Mouse (Mus musculus) hematopoietic multipotent progenitor cell, adult 10-12 weeks (in vitro differentiated cells): ENCODE measurements around the gene Tmem240. TPM values are rescaled to one million over a fixed set of nuclear protein-coding genes. Genes with fewer than 3 reads are reported as not detected.

ENCODE experiments used
- polyA plus RNA-seq: library from polyadenylated mRNA; stranded (reverse); fragments of >175 nt; gene quantifications from 2 replicates; pipeline ENCODE4 v1.2.3, GENCODE M21; 2012; ENCODE audit warnings: low replicate concordance

Gene Tmem240
- 0.86 and 1.6 TPM in 2 replicates for polyA plus RNA-seq

DNA sequence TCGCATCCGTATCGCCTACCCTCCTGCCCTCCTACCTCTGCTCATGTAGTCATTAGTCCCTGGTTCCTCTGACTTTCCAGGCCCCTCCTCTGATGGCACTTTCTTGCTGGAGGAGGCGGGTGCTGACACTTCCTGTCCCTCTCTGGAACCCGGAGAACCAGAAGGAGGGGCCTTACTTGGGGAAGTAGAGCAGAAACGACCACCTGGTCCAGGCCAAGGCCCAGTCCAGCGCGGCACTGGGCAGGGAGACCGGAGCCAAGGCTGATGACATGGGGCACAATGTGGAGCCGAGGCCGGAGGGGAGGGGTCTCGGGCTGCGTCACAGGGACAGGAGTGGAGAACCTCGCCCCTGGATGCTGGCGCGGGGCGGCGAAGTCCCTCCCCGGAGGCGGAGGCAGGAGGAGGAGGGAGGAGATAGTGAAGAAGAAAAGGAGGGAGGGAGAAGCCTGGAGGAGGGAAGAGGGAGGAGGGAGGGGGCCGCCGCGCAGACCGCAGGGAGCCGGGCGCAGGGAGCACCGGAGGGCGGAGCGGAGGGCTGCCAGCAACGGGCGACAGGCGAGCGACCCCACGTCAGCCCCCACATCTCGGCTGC, at the start of gene Tmem240:
TSS of gene Tmem240 (plus strand) at position 451 of the 592 bp plus-strand sequence.

GRCm38 (mm10) chr4:155694111-155694481, 40.5 kb upstream of the Tmem240 start, which contains the start of gene Fndc10:
TSS of gene Fndc10 (plus strand) at chr4:155694342.

DNA sequence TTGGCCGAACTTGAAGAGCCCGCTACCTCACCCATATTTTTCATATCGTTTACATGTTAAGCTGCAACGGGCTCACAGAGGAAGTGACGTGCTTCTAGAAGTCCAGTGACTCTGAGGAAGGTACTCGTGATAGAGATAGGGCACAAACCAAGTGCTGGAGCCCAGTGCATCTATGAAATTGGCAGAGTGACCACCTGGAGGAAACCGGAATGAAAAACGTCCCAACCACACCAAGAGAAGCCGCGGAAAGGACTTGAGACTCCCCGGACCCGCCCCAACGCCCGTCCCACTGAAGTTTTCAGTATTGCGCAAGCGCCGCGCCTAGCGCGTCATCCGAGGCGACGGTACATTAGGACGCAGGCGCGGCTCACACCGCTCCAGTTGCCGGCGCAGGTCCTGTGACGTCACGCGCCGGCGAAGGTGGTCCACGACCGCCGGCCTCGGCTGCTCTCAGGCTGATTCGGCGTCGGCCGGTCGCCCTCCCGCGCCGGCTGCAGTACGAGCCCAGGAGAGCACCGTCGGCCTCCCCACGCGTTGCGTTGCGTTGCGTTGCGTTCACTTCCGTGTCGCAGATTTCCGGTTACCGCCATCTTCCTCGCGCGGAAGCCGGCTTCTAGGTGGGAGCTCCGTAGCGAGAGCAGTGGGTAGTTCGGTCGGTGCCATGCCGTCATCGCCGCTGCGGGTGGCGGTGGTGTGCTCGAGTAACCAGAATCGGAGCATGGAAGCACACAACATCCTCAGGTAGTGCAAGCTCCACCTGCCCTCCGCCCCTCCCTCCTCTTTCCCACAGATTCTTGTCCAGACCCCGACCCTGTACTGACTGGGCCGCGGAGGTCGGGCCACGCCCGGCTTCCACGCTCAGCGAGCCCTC, 29.6 kb upstream of the Tmem240 start, which contains the start of gene Ssu72:
TSS of gene Ssu72 (plus strand) at position 80 of the 871 bp plus-strand sequence.

GRCm38 (mm10) chr4:155760613-155761355, 26.2 kb downstream of the Tmem240 start, which contains the start of gene Atad3a:
TSS of gene Atad3a (minus strand) at chr4:155761093.

GRCm38 (mm10) chr4:155774280-155774754, 39.7 kb downstream of the Tmem240 start, which contains the start of gene Vwa1:
TSS of gene Vwa1 (minus strand) at chr4:155774698.

GRCm38 (mm10) chr4:155785819-155786218, 51.2 kb downstream of the Tmem240 start, which contains the start of gene Tmem88b:
TSS of gene Tmem88b (minus strand) at chr4:155785874.

GRCm38 (mm10) chr4:155790021-155790489, 55.5 kb downstream of the Tmem240 start, which contains the start of gene Ankrd65:
TSS of gene Ankrd65 (plus strand) at chr4:155790439.

Other genes starting within 250 kb of the Tmem240 start
- 34.3 and 52.5 TPM in 2 replicates for gene Gnb1, start 243.4 kb upstream of the Tmem240 start, polyA plus RNA-seq
- 91.7 and 105 TPM in 2 replicates for gene Nadk, start 172.4 kb upstream of the Tmem240 start, polyA plus RNA-seq
- gene Slc35e2, start 133.4 kb upstream of the Tmem240 start, polyA plus RNA-seq = 2.0 and 2.4 TPM in 2 replicates
- 86.9 and 98.8 TPM in 2 replicates for gene Cdk11b, start 109.9 kb upstream of the Tmem240 start, polyA plus RNA-seq
- not detected in 2 replicates for gene Gm10563, start 89.4 kb upstream of the Tmem240 start, polyA plus RNA-seq
- 1.5 and 2.2 TPM in 2 replicates for gene Mmp23, start 81.4 kb upstream of the Tmem240 start, polyA plus RNA-seq
- gene Mib2, start 65.6 kb upstream of the Tmem240 start, polyA plus RNA-seq = 38.8 and 73.8 TPM in 2 replicates
- gene Fndc10, start 40.5 kb upstream of the Tmem240 start, polyA plus RNA-seq = 9.1 and 13.0 TPM in 2 replicates
- gene Ssu72, start 30.0 kb upstream of the Tmem240 start, polyA plus RNA-seq = 37.5 and 73.4 TPM in 2 replicates
- 22.2 and 23.8 TPM in 2 replicates for gene Atad3a, start 26.3 kb downstream of the Tmem240 start, polyA plus RNA-seq
- gene Vwa1, start 39.9 kb downstream of the Tmem240 start, polyA plus RNA-seq = 0.28 and 1.3 TPM in 2 replicates
- gene Tmem88b, start 51.1 kb downstream of the Tmem240 start, polyA plus RNA-seq = 0.06 TPM in 1 of 2 replicates, not detected in the other
- gene Ankrd65, start 55.6 kb downstream of the Tmem240 start, polyA plus RNA-seq = 0.10 TPM in 1 of 2 replicates, not detected in the other
- gene Mrpl20, start 68.1 kb downstream of the Tmem240 start, polyA plus RNA-seq = 6.3 and 19.8 TPM in 2 replicates
- 56.5 and 59.9 TPM in 2 replicates for gene Ccnl2, start 77.7 kb downstream of the Tmem240 start, polyA plus RNA-seq
- gene Aurkaip1, start 96.5 kb downstream of the Tmem240 start, polyA plus RNA-seq = 177 and 209 TPM in 2 replicates
- 2.6 and 5.3 TPM in 2 replicates for gene Mxra8, start 104.9 kb downstream of the Tmem240 start, polyA plus RNA-seq
- 89.3 and 201 TPM in 2 replicates for gene Dvl1, start 112.6 kb downstream of the Tmem240 start, polyA plus RNA-seq
- 0.25 and 0.37 TPM in 2 replicates for gene Tas1r3, start 128.6 kb downstream of the Tmem240 start, polyA plus RNA-seq
- 1.6 and 4.5 TPM in 2 replicates for gene Cptp, start 134.6 kb downstream of the Tmem240 start, polyA plus RNA-seq
- 13.3 and 23.2 TPM in 2 replicates for gene Ints11, start 134.7 kb downstream of the Tmem240 start, polyA plus RNA-seq
- 79.0 and 302 TPM in 2 replicates for gene Pusl1, start 157.0 kb downstream of the Tmem240 start, polyA plus RNA-seq
- 30.5 and 52.0 TPM in 2 replicates for gene Acap3, start 157.0 kb downstream of the Tmem240 start, polyA plus RNA-seq
- 43.7 and 73.5 TPM in 2 replicates for gene Ube2j2, start 209.0 kb downstream of the Tmem240 start, polyA plus RNA-seq
- gene C1qtnf12, start 227.5 kb downstream of the Tmem240 start, polyA plus RNA-seq = 28.3 and 36.5 TPM in 2 replicates